Mouse (Mus musculus): ENCODE measurements around the gene Ptprt.

GRCm38 (mm10) chr2:162118041-162118440 is 542.9 kb downstream of the Ptprt start:
- TF ChIP-seq CTCF (IDR thresholded peaks at IDR 0.05; ENCODE audit: borderline replicate concordance, control insufficient read depth, extremely low read depth, insufficient read depth, low read length, poor library complexity) (no peak), POLR2A (IDR thresholded peaks at IDR 0.05; ENCODE audit: control insufficient read depth, extremely low read depth, insufficient read depth, low read length, poor library complexity) (no peak)
